Mouse (Mus musculus) mouse embryonic stem cell (cell line): ENCODE measurements at regions not wholly inside any gene's neighbourhood (a gene's known extent, or its start where the extent isn't known, plus 50 kb on each side); places are given as distances from the start of the nearest gene placed in this dataset.

Source experiments
- in situ Hi-C, 2 experiments: fragments of 300-500 bp; cut with MboI; formaldehyde crosslinking; loops; 1 replicate in 1 of 2; 3 replicates in 1 of 2; pipeline ENCODE4 v1.14.3; 2019 to 2020; ENCODE audit warnings: low sequenced_read_pairs in 2 of 2, low pct_unique_long_range_greater_than_20kb in 1 of 2, mixed read lengths in 1 of 2; ENCODE audit not compliant: unreplicated experiment in 1 of 2

- in situ Hi-C loops: no loop called here
Observed at GRCm38 (mm10) chr14:36470362-36470761, 375.6 kb downstream of the 4930474N05Rik start.

- in situ Hi-C loops: no loop called here
Observed at GRCm38 (mm10) chr14:36453049-36453448, 358.3 kb downstream of the 4930474N05Rik start.

GRCm38 (mm10) chr14:36450126-36450525 is 355.4 kb downstream of the 4930474N05Rik start:
- in situ Hi-C loops: no loop called here

- in situ Hi-C loops: no loop called here
Observed at GRCm38 (mm10) chr14:36414656-36415273, 320.0 kb downstream of the 4930474N05Rik start.

GRCm38 (mm10) chr14:36414180-36414579 is 319.5 kb downstream of the 4930474N05Rik start:
- in situ Hi-C loops: no loop called here
